Comparison of ENCODE assay signal across 21 mouse cellular contexts in genomic region chr10:28013401-28013800, GRCm38 (mm10).
DNase-seq lines count a peak whose midpoint lies in the region; ATAC-seq and TF ChIP-seq lines count a peak whose summit lies in the region.
"Had no signal": no experiment of that assay in that cellular context is flagged by ENCODE, and none has a peak within 500 bp of the region (broad histone marks: within the 10 kb centered on the region; RNA-seq: fewer than 3 reads in every experiment).

No protein-coding gene starts in this region.

- H3K27me3 ChIP-seq in forebrain, embryonic 11.5 days (ENCODE audit: control insufficient read depth, insufficient read depth, low read length) = no peaks in the 10 kb centered on the region
- no peaks in the 10 kb centered on the region for H3K27me3 ChIP-seq in forebrain, embryonic 15.5 days
- H3K27me3 ChIP-seq in stomach, postnatal 0 days (ENCODE audit: control insufficient read depth, insufficient read depth, low read length) = no peaks in the 10 kb centered on the region
- H3K27me3 ChIP-seq: forebrain, embryonic 12.5 days; Patski had no signal

- H3K36me3 ChIP-seq in forebrain, embryonic 11.5 days (ENCODE audit: control insufficient read depth, insufficient read depth, low read length) = no peaks in the 10 kb centered on the region
- no peaks in the 10 kb centered on the region for H3K36me3 ChIP-seq in forebrain, embryonic 15.5 days
- no peaks in the 10 kb centered on the region for H3K36me3 ChIP-seq in stomach, postnatal 0 days (ENCODE audit: control insufficient read depth, insufficient read depth, low read length)
- H3K36me3 ChIP-seq: forebrain, embryonic 12.5 days; G1E had no signal

- H3K4me3 ChIP-seq in forebrain, embryonic 11.5 days (ENCODE audit: low read depth, low read length) = no peak overlapping the region
- H3K4me3 ChIP-seq in forebrain, embryonic 15.5 days = no peak overlapping the region
- no peak overlapping the region for H3K4me3 ChIP-seq in stomach, postnatal 0 days (ENCODE audit: low read depth, low read length)
- H3K4me3 ChIP-seq: forebrain, embryonic 12.5 days had no signal

- H3K4me2 ChIP-seq in forebrain, embryonic 11.5 days (ENCODE audit: low read depth, low read length, severe bottlenecking) = no peak overlapping the region
- no peak overlapping the region for H3K4me2 ChIP-seq in forebrain, embryonic 15.5 days (replicated peaks)
- H3K4me2 ChIP-seq in stomach, postnatal 0 days (replicated peaks; ENCODE audit: low read depth) = no peak overlapping the region
- H3K4me2 ChIP-seq: forebrain, embryonic 12.5 days had no signal

- no peak for TF ChIP-seq CTCF in stomach, postnatal 0 days (IDR thresholded peaks at IDR 0.05; ENCODE audit: low read depth)

- H3K4me1 ChIP-seq in forebrain, embryonic 11.5 days (replicated peaks; ENCODE audit: control insufficient read depth, insufficient read depth, low read length) = no peaks in the 10 kb centered on the region
- H3K4me1 ChIP-seq in forebrain, embryonic 15.5 days = no peaks in the 10 kb centered on the region
- no peaks in the 10 kb centered on the region for H3K4me1 ChIP-seq in stomach, postnatal 0 days (replicated peaks; ENCODE audit: control insufficient read depth, insufficient read depth)
- H3K4me1 ChIP-seq: forebrain, embryonic 12.5 days had no signal

- no peak for TF ChIP-seq EP300 in stomach, postnatal 0 days (optimal IDR thresholded peaks at IDR 0.05)

- no peak for DNase-seq in forebrain, embryonic 11.5 days (ENCODE audit: low spot score)
- DNase-seq in ES-CJ7 (ENCODE audit: low read depth, low spot score) = peak; percentile 83
- peak; percentile 81 for DNase-seq in R1 (ENCODE audit: low read depth, low spot score)
- DNase-seq in stomach, postnatal 0 days (ENCODE audit: low spot score) = no peak
- DNase-seq in urinary bladder, adult 18-20 months (ENCODE audit: low spot score in 2 of 2) = no peak
- no peak for DNase-seq in right cerebral cortex, adult 18-20 months
- DNase-seq: adrenal gland, adult 8-10 months; adrenal gland, postnatal 14 days; adrenal gland, postnatal 36 days; cerebellum, adult 11-12 months; cerebellum, adult 2 months; cerebellum, adult 9-10 months; cerebellum, postnatal 10 days; cerebellum, postnatal 25 days; forebrain, postnatal 0 days had no signal

- no peak overlapping the region for H3K27ac ChIP-seq in forebrain, embryonic 11.5 days (ENCODE audit: low read depth, low read length)
- no peak overlapping the region for H3K27ac ChIP-seq in forebrain, embryonic 15.5 days (replicated peaks)
- H3K27ac ChIP-seq in stomach, postnatal 0 days (replicated peaks) = no peak overlapping the region
- H3K27ac ChIP-seq: forebrain, embryonic 12.5 days had no signal

- 0 out of 2 replicates have a peak, but pooled peaks have one; percentile 18 for ATAC-seq in forebrain, embryonic 11.5 days (replicated peaks; ENCODE audit: low FRiP score)
- ATAC-seq in forebrain, embryonic 15.5 days (replicated peaks) = no peak
- ATAC-seq in stomach, postnatal 0 days (ENCODE audit: low FRiP score, low TSS enrichment) = no peak
- ATAC-seq: activated CD4-positive, CD25-positive, alpha-beta regulatory T cell, adult 4 months; forebrain, embryonic 14.5 days; forebrain, postnatal 0 days; Patski had no signal

- H3K9ac ChIP-seq in forebrain, embryonic 11.5 days (ENCODE audit: low read length) = no peak overlapping the region
- H3K9ac ChIP-seq in forebrain, embryonic 15.5 days (replicated peaks) = no peak overlapping the region
- no peak overlapping the region for H3K9ac ChIP-seq in stomach, postnatal 0 days (ENCODE audit: low read length)
- H3K9ac ChIP-seq: forebrain, embryonic 12.5 days; forebrain, postnatal 0 days had no signal

- WGBS in forebrain, embryonic 11.5 days = 73% methylated on average over 2 of the region's 2 CpGs
- WGBS in forebrain, embryonic 15.5 days = 75% methylated on average over 2 of the region's 2 CpGs
- WGBS in stomach, postnatal 0 days = 72% methylated on average over 2 of the region's 2 CpGs

- H3K9me3 ChIP-seq in forebrain, embryonic 11.5 days (ENCODE audit: control insufficient read depth, low read length) = no peaks in the 10 kb centered on the region
- H3K9me3 ChIP-seq in forebrain, embryonic 15.5 days = no peaks in the 10 kb centered on the region
- H3K9me3 ChIP-seq in stomach, postnatal 0 days (ENCODE audit: control insufficient read depth, low read length) = no peaks in the 10 kb centered on the region
- H3K9me3 ChIP-seq: forebrain, embryonic 12.5 days; G1E had no signal

Comparison
In these comparisons a context has a peak if more than half of its experiments do, and no peak if none do; other contexts are left out.
1. DNase-seq: peak in ES-CJ7 (single experiment) and R1 (single experiment); none in forebrain, embryonic 11.5 days (single experiment), stomach, postnatal 0 days (single experiment), urinary bladder, adult 18-20 months (0 of 2) and right cerebral cortex, adult 18-20 months (single experiment).